Mouse (Mus musculus): ENCODE measurements around the gene Lats1.

Lats1 gene

DNA sequence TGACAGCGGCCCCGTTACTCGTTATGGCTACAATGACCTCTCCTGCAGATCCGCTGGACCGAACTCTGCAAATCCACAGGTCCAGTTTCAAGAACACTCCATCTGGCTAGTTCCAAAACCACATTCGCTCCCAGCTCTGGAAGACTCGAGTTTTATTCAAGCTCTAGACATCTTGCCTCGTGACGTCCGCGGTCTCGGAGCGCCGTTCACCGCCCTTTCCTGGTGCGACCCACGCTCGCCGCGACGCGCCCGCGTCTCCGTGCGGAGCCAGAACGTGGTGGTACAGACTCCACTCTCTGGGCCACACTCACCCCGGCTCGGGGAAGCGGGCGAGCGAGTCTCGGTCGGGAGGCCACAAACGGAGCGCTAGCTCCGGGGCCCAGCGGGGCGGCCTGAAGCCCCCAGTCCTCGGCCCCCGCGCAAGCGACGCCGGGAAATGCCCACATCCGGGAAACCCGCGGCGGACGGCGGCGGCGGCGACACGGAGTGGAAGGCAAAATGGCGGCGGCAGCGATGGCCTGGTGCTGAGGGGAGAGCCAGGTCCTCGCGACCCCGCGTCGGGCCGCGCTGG, at the start of gene Lats1, which contains the start of gene Pcmt1:
Gene Lats1, plus strand, starts transcription at position 484 of the 571 bp plus-strand sequence.
Gene Pcmt1, minus strand, starts transcription at position 406 of the 571 bp plus-strand sequence.
- peak; percentile 90 for DNase-seq

- no peak for DNase-seq
Measured at GRCm38 (mm10) chr10:7640366-7640765, 40.6 kb upstream of the Lats1 start.

- DNase-seq: no peak
Measured at GRCm38 (mm10) chr10:7645911-7646310, 35.1 kb upstream of the Lats1 start.

DNA sequence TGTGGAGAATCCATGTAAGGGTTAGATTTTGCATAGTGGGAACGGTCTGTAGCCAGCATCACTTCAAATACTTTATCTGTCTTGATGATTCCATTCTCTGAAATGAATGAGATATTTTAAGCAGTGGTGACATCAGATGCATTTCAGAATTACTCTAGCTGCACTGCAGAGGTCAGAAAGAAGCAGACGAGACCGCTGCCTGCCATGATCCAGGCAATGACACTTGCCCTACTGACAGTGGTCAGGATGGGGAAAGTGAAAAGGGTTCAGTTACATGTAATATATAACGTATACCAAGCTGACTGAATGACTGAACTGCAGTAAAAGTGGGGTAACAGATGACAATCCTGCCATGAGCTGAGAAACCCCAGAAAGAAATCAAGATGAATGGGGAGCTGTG, 32.0 kb upstream of the Lats1 start:
- no peak for DNase-seq

DNA sequence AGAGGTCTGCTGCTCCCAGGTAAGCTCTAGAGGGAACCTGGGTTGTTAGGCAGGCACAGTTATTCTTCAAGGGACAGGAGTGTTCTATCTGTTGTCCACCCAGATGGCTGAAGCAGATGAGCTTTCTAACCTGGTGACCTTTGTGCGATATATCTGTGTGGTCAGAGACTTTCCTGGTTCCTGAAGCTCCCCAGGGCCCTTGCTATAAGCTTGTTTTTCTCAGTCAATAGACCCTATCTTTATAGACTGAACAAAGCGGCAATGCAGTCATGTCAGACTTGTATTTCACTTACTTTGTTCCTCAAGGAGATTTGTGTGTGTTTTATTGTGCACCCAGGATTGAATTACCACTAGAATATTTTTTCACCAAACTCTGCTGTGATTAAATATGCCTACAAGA, 30.0 kb upstream of the Lats1 start:
- DNase-seq: no peak

DNA sequence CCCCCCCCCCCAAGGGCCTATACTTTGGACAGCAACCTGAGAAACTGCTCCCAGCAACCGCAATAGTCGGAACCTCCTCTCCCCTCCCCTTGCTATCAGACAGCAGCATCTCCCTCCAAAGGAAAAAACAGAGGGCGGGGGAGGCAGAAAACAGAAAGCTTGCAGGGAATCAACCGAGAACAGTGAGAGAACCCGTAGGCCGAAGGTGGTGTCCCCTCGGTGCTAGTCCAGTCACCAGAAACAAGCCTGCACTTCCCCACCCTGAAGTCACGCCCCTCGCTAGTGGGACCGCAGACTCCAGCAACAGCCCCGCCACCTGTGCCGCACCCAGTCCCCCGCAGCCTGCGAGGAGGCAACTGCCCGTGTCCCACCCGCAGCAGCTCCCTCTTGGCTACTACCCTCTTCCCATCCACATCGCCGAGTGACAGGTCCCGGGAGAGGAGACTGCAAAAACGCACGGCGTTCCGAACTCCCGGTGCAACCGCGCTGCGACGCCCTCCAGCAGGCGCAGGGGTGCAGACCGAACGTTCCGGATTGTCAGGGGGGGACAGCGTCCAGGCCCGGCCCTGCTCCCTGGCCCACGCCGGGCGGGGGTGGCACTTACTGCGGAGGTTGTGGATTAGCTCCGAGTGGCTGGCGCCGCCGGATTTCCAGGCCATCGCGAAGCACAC, 18.4 kb upstream of the Lats1 start:
- no peak for DNase-seq

DNA sequence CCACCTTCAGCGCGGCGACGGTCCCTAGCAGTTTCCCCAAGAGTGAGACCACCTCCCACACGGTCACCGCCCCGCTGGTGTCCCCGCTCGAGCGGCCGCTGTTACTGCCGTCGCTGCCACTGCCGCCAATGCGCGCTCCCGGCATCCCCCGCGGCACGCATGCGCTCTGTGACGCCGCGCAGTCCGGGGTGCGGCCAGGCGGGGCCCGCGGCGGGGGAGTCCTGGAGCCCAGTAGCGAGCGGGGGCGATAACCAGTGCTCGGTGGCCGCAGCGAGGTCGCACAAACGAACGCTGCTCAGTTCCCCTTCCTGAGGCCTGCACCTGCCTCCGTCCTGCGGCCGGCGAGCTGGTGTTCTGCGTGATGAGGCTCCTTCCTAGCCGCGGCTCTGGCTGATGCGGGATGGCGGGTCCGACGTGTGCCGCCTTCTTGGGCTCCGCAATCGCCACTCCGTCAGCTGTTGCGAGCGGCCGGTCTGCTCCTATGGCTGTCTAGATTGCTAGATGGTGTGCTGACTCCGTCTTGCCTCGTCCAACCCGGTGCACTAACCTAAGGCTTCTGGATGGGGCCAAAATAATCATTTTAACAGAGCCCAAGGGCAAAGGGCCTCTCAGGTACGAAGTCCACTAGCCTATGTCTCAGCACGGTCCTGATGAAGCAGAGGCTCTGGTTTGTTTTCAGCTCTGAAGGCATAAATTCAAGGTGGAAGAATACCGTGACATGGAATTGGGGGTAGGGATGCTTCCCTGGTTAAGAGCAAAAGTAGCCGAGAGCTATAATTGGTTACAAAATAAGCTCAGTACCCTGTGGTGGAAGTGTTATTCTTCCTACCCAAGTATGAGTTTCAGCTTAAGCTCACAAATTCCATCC, 17.6 kb upstream of the Lats1 start:
- DNase-seq: peak; percentile 94 to 96

DNA sequence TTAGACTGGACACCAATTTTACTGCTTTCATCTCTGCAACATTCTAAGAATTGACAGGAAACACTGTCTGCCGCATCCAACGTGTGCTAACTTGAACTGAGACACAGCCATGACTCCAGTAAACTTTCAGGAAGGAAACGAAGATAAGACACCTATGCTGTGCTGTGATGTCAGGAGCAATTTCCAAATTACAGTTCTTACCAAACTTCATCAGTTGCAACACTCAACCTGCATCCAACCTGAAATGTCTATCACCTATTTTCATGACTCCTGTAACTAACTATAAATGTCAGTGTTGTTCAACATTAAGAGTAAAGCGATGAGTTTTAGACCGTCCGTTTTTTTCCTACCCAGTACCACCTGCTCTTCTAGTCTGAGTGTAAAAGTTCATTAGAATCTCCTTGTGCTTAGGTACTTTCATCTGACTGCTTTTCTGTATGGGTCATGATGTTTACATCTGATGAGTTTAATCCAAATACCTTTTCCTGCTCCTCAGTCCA, 16.9 kb upstream of the Lats1 start:
- DNase-seq: no peak

DNA sequence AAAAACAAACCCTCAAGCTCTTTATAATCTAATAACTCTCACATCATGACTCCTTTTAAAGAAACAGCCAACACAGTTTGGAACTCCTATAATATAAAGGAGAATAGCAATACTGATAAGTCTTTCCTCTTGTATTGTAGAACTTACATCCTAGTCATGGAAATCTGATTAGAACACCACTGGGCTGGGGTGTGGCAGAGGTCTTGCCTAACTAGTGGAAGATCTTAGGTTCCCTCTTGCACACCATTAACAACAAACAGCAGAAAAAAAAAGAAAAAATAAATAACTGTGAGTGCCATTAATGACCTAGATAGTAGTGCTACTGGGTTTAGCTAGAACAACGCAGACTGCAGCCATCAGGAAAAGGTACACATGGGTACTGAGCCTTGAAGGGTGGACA, 16.1 kb upstream of the Lats1 start:
- no peak for DNase-seq

DNA sequence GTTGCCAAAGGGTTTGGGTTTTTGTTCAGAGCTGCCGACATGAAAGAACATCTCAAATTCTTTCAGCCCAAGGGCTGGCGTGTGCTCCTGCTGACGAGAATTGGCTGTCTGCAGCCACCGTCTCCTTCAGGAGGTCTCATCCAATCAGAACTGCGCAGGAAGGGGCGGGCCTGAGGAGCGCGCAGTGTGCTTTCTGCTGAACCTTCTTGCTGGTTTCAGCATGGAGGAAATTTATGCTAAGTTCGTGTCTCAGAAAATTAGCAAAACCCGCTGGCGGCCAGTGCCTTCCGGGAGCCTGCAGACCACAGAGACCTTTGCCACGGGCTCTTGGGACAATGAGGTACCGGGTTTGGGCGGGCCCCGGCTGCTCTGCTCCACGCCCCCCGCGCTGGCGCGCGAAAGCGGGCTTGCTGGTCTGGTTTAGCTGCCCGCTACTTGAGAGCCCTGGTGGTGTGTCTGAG, 13.6 kb upstream of the Lats1 start, which contains the start of gene Nup43:
Gene Nup43, plus strand, starts transcription at position 162 of the 461 bp plus-strand sequence.
- DNase-seq: peak; percentile 92 to 93

- DNase-seq: no peak
Measured at GRCm38 (mm10) chr10:7673673-7674072, 7.3 kb upstream of the Lats1 start.

DNA sequence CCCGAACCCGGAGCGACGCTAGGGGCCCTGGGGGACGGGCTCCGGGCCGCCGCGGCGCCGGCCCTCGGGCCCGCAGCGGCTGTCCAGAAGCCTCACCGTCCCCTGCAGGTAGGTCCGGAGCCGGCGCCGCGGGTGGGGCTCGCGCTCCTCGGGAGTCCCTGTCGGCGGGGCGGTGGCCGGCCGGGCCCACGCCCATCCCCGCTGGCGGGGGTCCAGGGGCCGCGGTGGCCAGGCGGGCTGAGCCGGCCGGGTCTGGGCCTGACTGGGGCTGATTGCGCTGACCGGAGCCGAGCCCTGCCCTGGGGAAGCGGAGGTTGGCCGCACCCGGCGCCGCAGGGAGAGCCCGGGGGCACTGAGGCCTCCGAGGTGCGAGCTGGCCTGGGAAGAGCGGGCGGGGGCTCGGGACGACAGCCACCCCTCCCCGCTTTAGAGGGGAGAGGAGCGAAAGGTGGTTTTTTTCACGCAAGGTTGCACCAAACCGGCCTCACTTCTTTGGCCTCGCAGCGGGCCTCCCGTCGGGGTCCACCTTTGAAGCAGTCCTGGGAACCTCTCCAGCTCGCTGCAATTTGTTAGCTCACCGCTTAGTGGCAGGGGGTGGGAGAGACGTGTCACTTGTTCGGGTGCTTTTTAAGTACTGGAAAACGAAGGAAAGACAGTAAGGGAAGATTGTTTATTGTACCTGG, 470 bp downstream of the Lats1 start:
- peak; percentile 66 to 69 for DNase-seq

DNA sequence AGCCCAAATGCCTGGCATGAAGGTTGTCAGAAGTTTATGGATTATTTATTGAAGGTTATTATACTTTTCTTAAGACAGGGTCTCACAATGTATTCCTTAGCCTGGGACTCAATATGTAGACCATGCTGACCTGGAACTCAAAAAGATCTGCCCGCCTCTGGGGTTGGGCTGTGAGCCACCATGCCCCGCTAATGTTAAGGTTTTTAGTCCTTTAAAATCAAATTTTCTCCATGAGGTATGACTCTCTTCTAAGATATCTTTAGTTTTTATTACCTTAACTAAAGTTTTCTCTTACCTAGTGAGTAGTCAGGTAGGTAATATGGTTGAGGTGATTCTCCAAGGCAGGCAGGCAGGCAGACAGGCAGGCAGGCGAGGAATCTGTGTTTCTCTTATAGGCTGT, 1.2 kb downstream of the Lats1 start:
- no peak for DNase-seq

DNA sequence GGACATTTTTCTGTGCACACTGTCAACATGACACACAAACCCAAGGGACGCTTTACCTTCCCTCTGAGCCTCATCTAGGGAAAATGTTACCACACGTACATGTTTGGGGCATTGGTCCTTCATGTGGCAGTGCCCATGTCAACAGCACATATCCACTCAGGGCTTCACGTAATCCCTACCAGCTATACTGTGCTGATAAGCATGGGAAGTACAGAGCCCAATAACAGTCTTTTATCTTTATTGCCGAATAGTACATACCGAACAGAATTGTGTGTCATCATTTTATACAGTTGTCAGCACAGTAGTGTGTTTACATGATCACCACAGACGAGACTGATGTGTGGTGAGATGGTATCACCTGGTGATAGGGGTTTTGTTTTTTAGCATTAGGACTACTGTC, 5.9 kb downstream of the Lats1 start:
- no peak for DNase-seq

DNA sequence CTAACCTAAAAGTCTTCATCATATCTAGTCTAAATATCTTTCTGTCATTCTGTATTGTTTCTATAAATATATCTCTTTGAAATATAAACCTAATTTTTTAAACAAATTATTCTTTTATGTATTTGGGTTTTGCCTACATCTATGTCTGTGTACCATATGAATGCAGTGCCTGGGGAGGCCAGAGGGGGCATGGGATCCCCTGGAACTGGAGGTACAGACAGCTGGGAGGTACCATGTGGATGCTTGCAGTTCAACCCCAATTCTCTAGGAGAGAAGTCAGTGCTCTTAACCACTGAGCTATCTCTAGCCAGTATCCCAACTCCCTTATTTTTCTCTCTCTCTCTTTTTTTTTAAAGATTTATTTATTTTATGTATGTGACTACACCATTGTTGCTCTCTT, 14.3 kb downstream of the Lats1 start:
- no peak for DNase-seq

DNA sequence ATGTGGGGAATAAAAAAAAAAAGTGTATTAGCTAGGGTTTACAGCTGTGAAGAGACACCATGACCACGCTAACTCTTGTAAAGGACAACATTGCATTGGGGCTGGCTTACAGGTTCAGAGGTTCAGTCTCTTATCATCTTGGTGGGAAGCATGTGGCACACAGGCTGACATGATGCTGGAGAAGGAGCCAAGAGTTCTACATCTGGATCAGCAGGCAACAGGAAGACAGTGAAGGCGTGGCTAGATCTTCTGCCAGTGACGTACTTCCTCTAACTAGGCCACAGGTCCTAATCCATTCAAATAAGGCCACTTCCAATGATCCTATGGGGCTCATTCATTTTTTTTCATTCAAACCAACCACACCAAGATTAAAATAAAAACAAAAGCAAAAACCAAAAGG, 19.1 kb downstream of the Lats1 start:
- DNase-seq: no peak

GRCm38 (mm10) chr10:7702586-7702985, 21.6 kb downstream of the Lats1 start:
- DNase-seq: no peak

DNA sequence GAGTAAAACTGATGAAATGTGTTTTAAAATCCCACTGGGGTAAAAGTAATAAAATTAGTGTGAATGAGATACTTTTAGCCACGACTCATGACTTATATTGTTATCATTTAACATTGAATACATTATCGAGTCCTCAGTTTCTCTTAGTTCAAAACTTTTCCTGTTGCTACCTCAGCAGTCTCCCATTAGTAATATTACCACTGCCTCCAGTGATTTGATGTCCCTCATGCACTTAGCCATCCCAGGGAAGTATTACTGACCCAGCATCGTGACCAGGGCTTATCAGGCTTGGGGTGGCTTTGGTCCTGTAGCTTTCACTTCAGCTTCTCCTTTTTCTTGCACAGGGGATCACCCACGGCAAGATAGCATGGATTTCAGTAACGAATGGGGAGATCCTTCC, 29.1 kb downstream of the Lats1 start:
- DNase-seq: no peak

DNA sequence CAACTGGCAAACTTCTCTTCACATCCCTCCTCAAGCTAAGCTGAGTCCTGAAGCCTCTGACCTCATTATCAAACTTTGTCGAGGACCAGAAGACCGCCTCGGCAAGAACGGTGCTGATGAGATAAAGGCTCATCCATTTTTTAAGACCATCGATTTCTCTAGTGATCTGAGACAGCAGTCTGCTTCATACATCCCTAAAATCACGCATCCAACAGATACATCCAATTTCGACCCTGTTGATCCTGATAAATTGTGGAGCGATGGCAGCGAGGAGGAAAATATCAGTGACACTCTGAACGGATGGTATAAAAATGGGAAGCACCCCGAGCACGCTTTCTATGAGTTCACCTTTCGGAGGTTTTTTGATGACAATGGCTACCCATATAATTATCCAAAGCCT, 31.5 kb downstream of the Lats1 start:
- DNase-seq: no peak

GRCm38 (mm10) chr10:7715056-7715455, 34.0 kb downstream of the Lats1 start:
- DNase-seq: no peak

DNA sequence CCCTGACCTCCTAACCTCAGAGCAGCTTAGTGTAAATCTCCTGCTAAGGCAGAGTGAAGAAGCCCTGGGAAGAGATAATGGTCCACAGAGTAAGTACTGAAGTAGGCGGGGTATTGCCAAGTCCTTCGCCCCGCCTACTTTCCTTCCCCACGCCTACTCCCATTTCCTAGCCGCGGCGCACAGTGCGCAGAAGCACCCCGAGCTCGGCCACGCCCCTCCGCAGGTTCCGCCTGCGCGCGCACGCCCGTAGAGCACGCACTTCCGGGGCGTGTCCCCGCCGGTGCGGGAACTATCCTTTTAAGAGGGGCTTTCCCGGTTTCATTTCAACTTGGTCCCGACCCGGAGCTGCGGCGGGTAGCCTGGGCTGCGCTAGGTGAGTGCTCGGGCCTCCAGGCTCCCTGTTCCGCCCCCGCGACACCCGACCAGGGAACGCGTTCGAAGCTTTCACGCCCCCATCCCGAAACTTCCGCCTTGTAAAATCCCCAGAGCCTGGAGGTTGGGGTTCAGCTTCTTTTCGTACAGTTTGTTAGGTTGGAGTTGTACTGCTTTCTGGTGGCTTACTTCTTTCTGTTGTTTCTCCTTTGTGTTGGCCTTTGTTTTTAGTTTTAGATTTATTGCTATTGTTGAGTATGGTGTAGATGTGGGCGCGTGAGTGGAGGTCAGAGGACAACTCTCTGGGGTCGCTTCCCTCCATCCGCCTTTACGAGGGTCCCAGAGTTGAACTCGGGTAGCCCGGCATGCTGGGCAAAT, 44.9 kb downstream of the Lats1 start, which contains the start of gene Katna1:
Gene Katna1, plus strand, starts transcription at position 250 of the 750 bp plus-strand sequence.
- peak; percentile 85 to 87 for DNase-seq

GRCm38 (mm10) chr10:7726501-7726812, 45.4 kb downstream of the Lats1 start:
- no peak for DNase-seq

All from cerebellum, postnatal 36 days (tissue).